Mouse (Mus musculus): ENCODE results near the gene Akap8l. TPM values are rescaled to one million over a fixed set of nuclear protein-coding genes. Genes with fewer than 3 reads are reported as not detected.

Gene Akap8l
- polyA plus RNA-seq (2016; fragmentation: Nextera tagmentation; extraction: Ambion mirVana), result 131 and 133 TPM in 2 replicates

DNA sequence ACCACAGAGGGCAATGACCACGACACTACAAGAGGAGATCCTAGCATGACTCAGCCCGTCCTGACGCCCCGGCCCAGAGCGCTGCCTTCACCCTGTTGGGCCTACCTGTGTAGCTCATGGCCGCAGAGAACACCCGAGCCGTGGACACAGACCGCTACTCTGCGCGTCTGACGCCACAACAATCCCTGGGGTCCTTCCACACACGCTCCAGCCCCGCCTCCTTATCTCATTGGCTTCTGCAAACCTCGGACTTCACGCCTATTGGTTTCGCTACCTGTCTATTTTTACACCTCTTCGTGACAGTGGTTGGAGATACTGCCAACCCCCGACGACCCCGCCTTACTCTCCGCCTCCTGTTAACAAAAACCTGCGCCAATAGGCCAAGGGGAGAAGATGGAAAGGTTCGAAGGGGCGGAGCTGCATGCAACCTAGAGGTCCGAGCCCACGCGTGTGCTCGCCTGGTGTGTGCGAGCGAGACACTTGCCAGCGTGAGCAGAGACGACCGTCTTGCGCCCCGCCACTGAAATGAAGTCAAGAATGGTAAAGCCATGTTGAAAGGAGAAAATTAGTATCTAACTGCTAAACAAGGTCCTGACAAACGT lies at the start of gene Akap8l:
TSS of gene Akap8l (minus strand) at position 226 of the 602 bp plus-strand sequence.
- Histone ChIP-seq H3K4me2 (replicated peaks) (peak within 1 kb of the TSS; percentile 73), H3K9me3 (no peaks in the 10 kb centered on the region), H3K4me1 (peaks cover 23% of the 10 kb centered on the region)

DNA sequence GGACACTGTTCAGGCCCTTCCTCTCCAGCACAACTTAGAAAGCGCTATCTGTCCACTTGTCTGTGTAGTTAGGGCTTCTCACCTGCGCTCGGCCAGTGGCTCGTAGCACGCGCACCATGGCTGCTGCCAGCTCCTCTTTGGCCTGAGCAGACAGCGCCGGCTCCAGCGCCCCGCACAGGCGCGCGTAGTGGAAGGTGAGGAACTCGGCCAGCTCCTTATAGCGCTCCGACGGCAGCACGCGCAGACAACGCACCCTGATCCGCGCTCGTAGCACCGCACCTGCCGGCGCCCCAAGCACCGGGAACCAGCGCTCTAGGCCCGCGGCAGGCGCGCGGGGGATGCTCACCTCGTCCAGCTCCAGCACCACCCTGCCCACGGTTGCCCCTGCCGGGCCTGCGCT lies 45.9 kb upstream of the Akap8l start:
- Histone ChIP-seq H3K4me1 (peaks cover 7% of the 10 kb centered on the region), H3K27ac (replicated peaks) (no peak overlapping the region), H3K36me3 (no peaks in the 10 kb centered on the region), H3K4me3 (peak overlapping the region; percentile 20), H3K9me3 (no peaks in the 10 kb centered on the region), H3K9ac (replicated peaks) (no peak overlapping the region), H3K27me3 (peaks cover 84% of the 10 kb centered on the region), H3K4me2 (replicated peaks) (no peak overlapping the region; the same call in 1 of the 2 replicates)
- WGBS, result 10% methylated on average over 37 of the region's 37 CpGs
- ATAC-seq (ENCODE audit: low FRiP score, low read depth), result no peak

More for the DNA sequence above, at the start of gene Akap8l:
- peak within 1 kb of the TSS; percentile 79 for H3K4me3 ChIP-seq
- H3K27me3 ChIP-seq, result no peaks in the 10 kb centered on the region
- H3K27ac ChIP-seq (replicated peaks), result peak within 1 kb of the TSS; percentile 79
- peak within 1 kb of the TSS; percentile 78 for H3K9ac ChIP-seq (replicated peaks)
- under 1% methylated on average over 37 of the region's 37 CpGs for WGBS
- H3K36me3 ChIP-seq, result peaks cover 20% of the 10 kb centered on the region
- ATAC-seq (ENCODE audit: low FRiP score, low read depth), result peak; percentile 97

DNA sequence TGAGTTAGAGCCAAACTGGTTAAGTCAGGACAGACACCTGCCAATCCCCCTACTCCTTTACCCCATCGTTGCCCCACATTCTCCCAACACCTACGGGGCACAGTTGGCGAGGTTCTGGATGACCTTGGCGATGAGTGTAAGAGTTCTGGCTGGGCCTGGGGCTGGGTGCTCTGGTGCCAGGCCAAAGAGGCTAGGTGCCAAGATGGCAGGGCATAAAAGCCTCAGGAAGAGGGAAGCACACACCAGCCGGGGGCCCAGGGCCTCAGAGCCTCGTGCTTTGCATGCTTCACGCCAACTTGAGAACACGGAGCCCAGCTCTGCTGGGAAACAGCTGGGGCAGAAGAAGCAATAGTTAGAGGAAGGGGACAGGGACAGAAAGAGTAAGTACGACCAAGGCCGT lies 43.5 kb upstream of the Akap8l start:
- no peaks in the 10 kb centered on the region for H3K9me3 ChIP-seq
- H3K36me3 ChIP-seq, result no peaks in the 10 kb centered on the region
- H3K27me3 ChIP-seq, result peaks cover 82% of the 10 kb centered on the region
- peaks cover 7% of the 10 kb centered on the region for H3K4me1 ChIP-seq
- no peak overlapping the region for H3K27ac ChIP-seq (replicated peaks)
- no peak overlapping the region for H3K4me2 ChIP-seq (replicated peaks)
- no peak overlapping the region for H3K4me3 ChIP-seq
- H3K9ac ChIP-seq (replicated peaks), result no peak overlapping the region
- no peak for ATAC-seq (ENCODE audit: low FRiP score, low read depth)
- 90% methylated on average over 10 of the region's 10 CpGs for WGBS

DNA sequence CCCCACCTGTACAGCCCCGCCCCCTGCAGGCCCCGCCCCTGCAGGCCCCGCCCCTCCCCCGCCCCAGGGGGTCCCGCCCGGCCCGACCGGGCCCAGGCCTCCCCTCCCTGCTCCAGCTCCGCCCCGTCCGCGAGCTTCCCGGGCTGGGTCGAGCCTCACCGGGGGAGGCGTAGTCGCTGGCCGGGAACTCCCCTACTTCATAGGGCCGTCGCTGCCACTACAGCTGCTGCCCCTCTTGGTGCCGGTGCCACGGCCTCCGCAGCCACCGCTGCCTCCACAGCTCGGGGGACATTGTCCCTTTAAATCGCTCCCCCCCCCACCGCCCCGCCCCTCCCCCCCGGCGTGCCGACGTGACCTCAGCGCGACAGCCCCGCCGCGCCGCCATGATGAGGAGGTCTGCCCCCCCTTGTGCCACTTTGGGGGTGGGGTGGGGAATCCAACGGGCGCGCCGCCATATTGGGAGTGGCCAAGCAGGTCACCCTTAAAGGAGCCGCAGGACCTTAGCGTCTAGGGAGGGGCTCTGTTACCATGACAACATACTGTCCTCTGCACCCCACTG lies 38.8 kb upstream of the Akap8l start, which contains the start of gene Wiz:
TSS of gene Wiz (minus strand) at position 339 of the 559 bp plus-strand sequence.
- peak within 1 kb of the TSS; percentile 92 for H3K4me2 ChIP-seq (replicated peaks)
- H3K4me3 ChIP-seq, result peak within 1 kb of the TSS; percentile 73
- H3K9ac ChIP-seq (replicated peaks), result peak within 1 kb of the TSS; percentile 74
- H3K36me3 ChIP-seq, result peaks cover 13% of the 10 kb centered on the region
- H3K9me3 ChIP-seq, result no peaks in the 10 kb centered on the region
- H3K27me3 ChIP-seq, result peaks cover 35% of the 10 kb centered on the region
- H3K27ac ChIP-seq (replicated peaks), result peak within 1 kb of the TSS; percentile 72
- WGBS, result under 1% methylated on average over 17 of the region's 44 CpGs
- peaks cover 8% of the 10 kb centered on the region for H3K4me1 ChIP-seq
- ATAC-seq (ENCODE audit: low FRiP score, low read depth), result peak; percentile 87

DNA sequence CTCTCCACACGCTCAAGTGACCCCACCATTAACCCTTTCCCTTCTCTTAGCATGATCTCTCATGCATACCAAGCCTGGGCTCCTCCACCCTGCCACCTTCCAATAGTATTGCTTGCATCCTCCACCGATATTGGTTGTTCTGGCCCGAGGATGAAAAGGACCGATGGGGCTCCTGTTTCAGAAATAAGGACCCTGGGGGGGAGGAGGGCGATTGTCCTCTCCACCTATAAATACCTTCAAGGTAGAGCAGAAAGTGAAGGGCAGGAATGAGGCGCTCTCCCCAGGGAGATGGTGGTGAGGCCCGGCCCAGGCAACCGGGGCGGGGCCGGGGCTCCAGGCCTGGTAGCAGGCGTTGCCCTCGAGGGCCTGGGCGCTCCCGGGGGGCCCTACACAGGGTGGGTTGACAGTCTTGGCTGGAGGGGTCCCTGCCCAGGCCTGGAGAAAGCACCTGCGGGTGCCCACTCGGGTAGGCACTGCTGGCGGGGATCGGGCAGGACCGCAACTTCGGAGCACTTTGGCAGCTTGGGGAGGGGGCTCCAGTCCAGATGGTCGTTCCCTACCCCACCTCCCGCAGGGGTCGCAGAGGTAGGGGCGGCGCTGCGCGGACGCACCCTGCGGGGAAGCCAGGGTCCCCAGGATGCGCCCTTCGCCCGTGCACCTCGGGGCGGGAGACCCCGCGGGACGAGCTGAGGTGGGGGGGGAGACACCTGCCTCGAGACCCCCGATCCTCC lies 38.1 kb upstream of the Akap8l start:
- peak overlapping the region; percentile 74 for H3K9ac ChIP-seq (replicated peaks)
- peak overlapping the region; percentile 72 for H3K27ac ChIP-seq (replicated peaks)
- H3K4me2 ChIP-seq (replicated peaks), result peak overlapping the region; percentile 92
- H3K27me3 ChIP-seq, result peaks cover 28% of the 10 kb centered on the region
- peaks cover 8% of the 10 kb centered on the region for H3K4me1 ChIP-seq
- under 1% methylated on average over 28 of the region's 39 CpGs for WGBS
- no peaks in the 10 kb centered on the region for H3K9me3 ChIP-seq
- peaks cover 20% of the 10 kb centered on the region for H3K36me3 ChIP-seq
- peak; percentile 62 for ATAC-seq (ENCODE audit: low FRiP score, low read depth)
- H3K4me3 ChIP-seq, result peak overlapping the region; percentile 73

DNA sequence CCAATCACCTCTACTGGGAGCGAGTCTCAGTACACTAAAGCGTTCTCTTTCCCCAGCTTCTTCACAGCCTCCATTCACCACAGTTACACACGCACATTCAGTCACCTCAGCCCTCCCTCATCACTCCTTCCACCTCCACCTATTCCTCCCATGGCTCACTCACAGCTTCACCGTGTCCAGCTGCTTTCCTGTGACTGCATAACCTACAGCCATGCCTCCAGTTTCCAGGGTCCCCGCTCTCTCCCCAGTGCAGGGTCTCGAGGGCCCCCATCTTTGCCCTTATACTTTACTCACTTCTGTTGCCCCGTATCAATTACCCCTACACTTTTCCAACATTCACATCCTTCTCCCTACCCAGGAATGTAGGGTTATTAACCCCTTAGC lies 37.6 kb upstream of the Akap8l start:
- Histone ChIP-seq H3K4me2 (replicated peaks) (peak overlapping the region; percentile 92), H3K27ac (replicated peaks) (peak overlapping the region; percentile 72; the same call in 1 of the 2 replicates), H3K4me1 (peaks cover 8% of the 10 kb centered on the region), H3K4me3 (peak overlapping the region; percentile 73), H3K27me3 (peaks cover 23% of the 10 kb centered on the region), H3K36me3 (peaks cover 25% of the 10 kb centered on the region), H3K9ac (replicated peaks) (peak overlapping the region; percentile 74; the same call in 1 of the 2 replicates), H3K9me3 (no peaks in the 10 kb centered on the region)
- ATAC-seq (ENCODE audit: low FRiP score, low read depth), result no peak
- 39% methylated on average over 7 of the region's 7 CpGs for WGBS

DNA sequence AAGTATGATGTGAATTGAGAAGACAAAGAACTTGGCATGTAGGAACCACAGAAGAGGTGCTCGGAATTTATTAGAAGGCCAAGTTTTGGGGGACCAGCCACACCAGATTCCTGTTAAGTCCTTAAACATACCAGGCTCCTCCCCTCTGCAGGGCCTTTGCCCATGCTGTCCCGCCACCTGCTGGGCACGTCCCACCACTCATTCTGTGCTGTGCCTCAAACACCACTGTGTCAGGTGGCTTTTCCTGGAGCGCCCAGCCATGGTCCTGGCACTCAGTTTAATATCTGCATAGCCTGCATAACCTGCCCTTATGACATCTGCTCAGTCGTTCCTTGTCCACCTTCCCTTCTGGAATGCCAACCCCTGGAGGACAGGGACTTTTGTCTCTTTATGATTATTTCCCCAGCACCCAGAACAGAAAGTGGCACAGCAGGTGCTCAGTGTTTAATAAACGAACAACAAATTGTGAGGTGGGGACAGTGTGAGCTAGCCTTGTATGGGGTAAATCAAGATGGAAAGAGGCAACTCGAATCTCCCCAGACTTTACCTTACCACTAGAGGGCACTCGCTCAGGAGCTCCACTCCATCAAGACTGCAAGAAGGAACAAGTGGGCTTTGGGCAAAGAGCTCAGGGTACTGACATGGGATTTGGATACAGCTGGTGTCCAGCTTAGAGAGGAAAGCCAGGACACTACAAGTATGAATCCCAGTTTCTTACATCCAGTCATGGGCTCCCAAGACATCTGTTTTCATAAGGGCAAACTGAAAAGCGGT lies 36.4 kb upstream of the Akap8l start:
- Histone ChIP-seq H3K27me3 (peaks cover 11% of the 10 kb centered on the region), H3K4me2 (replicated peaks) (no peak overlapping the region), H3K9ac (replicated peaks) (no peak overlapping the region), H3K4me3 (no peak overlapping the region), H3K36me3 (peaks cover 26% of the 10 kb centered on the region), H3K9me3 (no peaks in the 10 kb centered on the region), H3K27ac (replicated peaks) (no peak overlapping the region), H3K4me1 (peaks cover 8% of the 10 kb centered on the region)
- WGBS, result 71% methylated on average over 9 of the region's 9 CpGs
- no peak for ATAC-seq (ENCODE audit: low FRiP score, low read depth)

DNA sequence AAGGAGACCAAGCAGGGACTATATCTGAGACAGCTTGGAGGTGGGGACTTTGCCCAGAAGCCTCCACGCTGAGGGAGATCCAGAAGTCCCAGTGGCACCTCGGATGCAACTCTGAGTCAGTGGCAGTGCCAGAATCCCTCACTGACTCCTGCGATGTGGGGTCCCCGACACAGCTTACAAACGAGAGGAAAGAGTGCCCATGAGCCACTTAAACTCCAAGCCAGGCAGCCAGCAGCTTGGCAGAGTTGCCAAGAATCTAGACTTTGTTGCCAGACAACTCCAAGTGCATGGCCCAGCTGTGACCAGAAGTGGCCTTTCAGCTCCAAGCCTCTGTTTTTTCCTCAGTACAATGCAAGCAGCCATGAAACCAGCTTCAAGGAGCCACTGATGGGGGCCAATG lies 33.3 kb upstream of the Akap8l start:
- Histone ChIP-seq H3K27ac (replicated peaks) (no peak overlapping the region), H3K27me3 (no peaks in the 10 kb centered on the region), H3K9ac (replicated peaks) (no peak overlapping the region), H3K9me3 (no peaks in the 10 kb centered on the region), H3K36me3 (peaks cover 32% of the 10 kb centered on the region), H3K4me3 (no peak overlapping the region), H3K4me2 (replicated peaks) (no peak overlapping the region), H3K4me1 (peaks cover 8% of the 10 kb centered on the region)
- ATAC-seq (ENCODE audit: low FRiP score, low read depth), result no peak
- WGBS, result 93% methylated on average over 5 of the region's 5 CpGs

DNA sequence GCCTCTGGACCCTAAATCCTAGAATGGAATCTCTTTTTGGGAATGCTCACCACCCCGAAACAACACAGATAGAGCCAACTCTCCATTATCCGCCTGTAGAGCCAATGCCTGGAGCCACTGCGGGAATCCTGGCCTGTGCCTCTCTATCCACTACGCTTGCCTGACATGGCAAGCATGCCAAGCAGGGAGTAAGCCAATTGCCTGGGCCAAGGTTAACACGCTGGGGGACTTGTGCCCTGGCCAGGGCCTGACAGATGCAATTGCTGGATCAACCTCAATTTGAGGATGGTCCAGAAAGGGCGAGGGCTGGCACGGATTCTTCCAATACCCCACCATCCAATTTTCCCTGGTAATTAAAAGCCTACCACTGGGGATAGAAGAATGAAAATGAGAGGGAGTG lies 32.2 kb upstream of the Akap8l start:
- Histone ChIP-seq H3K4me1 (no peaks in the 10 kb centered on the region), H3K9ac (replicated peaks) (no peak overlapping the region), H3K4me2 (replicated peaks) (no peak overlapping the region), H3K9me3 (no peaks in the 10 kb centered on the region), H3K27ac (replicated peaks) (no peak overlapping the region), H3K4me3 (no peak overlapping the region), H3K36me3 (peaks cover 39% of the 10 kb centered on the region), H3K27me3 (no peaks in the 10 kb centered on the region)
- ATAC-seq (ENCODE audit: low FRiP score, low read depth), result no peak
- 89% methylated on average over 7 of the region's 7 CpGs for WGBS

DNA sequence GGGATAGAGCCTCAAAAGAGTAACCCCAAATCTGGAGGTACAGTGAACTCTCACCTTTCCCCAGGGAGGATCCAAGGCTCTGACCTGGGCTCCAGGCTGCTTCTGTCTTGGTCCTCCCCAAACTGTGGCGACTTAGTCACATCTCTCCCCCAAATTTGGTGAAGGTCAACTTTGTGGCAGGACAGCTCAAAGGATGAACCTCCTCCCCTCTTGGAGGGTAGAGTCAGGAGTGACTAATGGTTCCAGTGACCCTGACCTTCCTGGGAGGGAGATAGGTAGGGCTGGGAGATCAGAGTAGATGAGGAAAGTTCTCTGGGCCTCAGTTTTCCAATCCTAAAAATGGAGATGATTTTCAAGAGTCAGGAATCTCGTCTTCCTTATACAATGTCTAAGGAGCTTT lies 28.4 kb upstream of the Akap8l start:
- Histone ChIP-seq H3K9me3 (no peaks in the 10 kb centered on the region), H3K4me2 (replicated peaks) (no peak overlapping the region), H3K4me3 (no peak overlapping the region), H3K9ac (replicated peaks) (no peak overlapping the region), H3K27me3 (no peaks in the 10 kb centered on the region), H3K27ac (replicated peaks) (no peak overlapping the region), H3K36me3 (peaks cover 34% of the 10 kb centered on the region), H3K4me1 (no peaks in the 10 kb centered on the region; the same call in 1 of the 2 replicates)
- 82% methylated on average over 2 of the region's 2 CpGs for WGBS
- ATAC-seq (ENCODE audit: low FRiP score, low read depth), result no peak

DNA sequence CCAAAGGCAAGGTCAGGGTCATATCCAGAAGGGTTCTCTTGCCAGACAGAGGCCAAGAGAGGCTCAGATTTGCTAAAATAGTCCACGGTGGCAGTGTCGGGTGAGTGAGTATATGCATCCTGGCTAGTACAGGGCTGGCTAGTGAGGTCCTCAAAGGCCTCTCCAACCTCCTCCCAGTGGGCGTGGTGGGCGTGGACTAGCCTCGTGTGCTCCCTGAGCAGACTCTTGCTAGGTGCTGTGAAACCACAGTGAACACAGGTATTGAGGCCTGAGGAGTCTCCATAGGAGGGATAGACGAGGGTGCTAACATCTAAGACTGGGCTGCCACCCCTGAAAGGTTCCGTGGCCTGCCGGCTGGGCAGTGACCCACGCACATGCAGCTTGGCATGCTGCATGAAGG lies 26.7 kb upstream of the Akap8l start:
- H3K27me3 ChIP-seq, result no peaks in the 10 kb centered on the region
- WGBS, result 81% methylated on average over 9 of the region's 9 CpGs
- no peaks in the 10 kb centered on the region; the same call in 1 of the 2 replicates for H3K4me1 ChIP-seq
- no peak for ATAC-seq (ENCODE audit: low FRiP score, low read depth)
- no peaks in the 10 kb centered on the region for H3K9me3 ChIP-seq
- no peak overlapping the region for H3K4me2 ChIP-seq (replicated peaks)
- no peak overlapping the region for H3K27ac ChIP-seq (replicated peaks)
- peaks cover 26% of the 10 kb centered on the region for H3K36me3 ChIP-seq
- no peak overlapping the region for H3K9ac ChIP-seq (replicated peaks)
- no peak overlapping the region for H3K4me3 ChIP-seq

All from midbrain, embryonic 12.5 days (tissue).